Mouse (Mus musculus) thymus, adult 2 months (tissue): Measurements from ENCODE around the gene Gm1123.

Experiments
- CTCF ChIP-seq: fragments of 200-500 bp; IDR thresholded peaks from 2 replicates; pipeline ENCODE4 v1.5.1; 2012; ENCODE audit warnings: mild to moderate bottlenecking, control low read depth, low read length, moderate library complexity, borderline replicate concordance; ENCODE audit not compliant: control insufficient read depth, poor library complexity, insufficient read depth; ENCODE audit errors: extremely low read depth
- POLR2A ChIP-seq: fragments of 200-500 bp; IDR thresholded peaks from 2 replicates; pipeline ENCODE4 v1.6.1; 2012; ENCODE audit warnings: mild to moderate bottlenecking, low read length, control low read depth, moderate library complexity; ENCODE audit not compliant: control insufficient read depth, poor library complexity, insufficient read depth; ENCODE audit errors: extremely low read depth

DNA sequence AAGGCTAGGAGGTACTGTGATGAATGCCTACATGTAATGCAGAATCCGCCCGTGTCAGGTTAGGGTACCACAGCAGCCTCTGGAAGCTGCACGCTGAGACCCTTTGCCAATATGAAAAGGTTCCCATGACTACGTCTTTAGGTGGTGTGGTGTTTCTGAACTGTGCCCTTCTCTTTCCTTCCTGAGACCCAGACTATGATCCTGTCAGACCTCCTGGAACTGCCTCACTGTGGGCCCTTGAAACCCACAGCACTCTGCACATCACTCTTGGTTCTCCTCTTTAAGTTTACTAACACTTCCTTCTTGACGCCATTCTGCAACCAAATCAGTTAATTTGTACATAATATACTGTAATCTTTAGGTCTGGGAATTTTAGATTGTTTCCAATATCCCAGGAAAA is 46.2 kb upstream of the Gm1123 start:
- TF ChIP-seq CTCF (no peak), POLR2A (no peak)
